Mouse (Mus musculus) layer of hippocampus, adult 18-20 months (tissue): ENCODE measurements around the gene Exoc7. TPM values are rescaled to one million over a fixed set of nuclear protein-coding genes. Genes with fewer than 3 reads are reported as not detected.

ENCODE experiments used
- DNase-seq, 2 experiments: peaks; one replicate each; pipeline ENCODE4 v3.0.0; 2022; ENCODE audit warnings: low spot score in 2 of 2
- total RNA-seq, 2 experiments: library from RNA; stranded (reverse); gene quantifications; 2 replicates each; pipeline ENCODE4 v1.2.3; 2021

Exoc7 gene
- total RNA-seq, 2 experiments from 2014 or later, result 69.4 to 85.5 TPM

- peak; percentile 64 to 85 for DNase-seq
Observed at GRCm38 (mm10) chr11:116318719-116319659, 12.0 kb upstream of the Exoc7 start.

DNA sequence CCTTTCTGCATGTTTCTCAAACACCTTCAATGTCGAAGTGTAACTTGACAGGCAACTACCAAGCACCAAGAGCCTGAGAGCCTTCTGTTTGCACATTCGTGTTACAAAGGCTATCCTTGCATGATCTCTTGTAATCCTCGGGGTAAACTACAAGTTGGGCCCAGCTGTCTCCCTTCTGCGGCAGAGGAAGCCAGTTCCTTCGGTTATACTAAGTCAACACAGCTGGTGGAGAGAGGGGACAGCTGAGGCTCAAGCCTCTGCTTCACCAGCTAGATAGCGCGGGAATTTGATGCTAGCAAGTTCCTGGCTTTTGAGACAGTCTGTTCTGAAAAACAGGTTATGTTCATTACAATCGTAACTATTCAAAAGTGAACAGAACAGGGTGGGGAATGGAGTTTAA is 5.3 kb upstream of the Exoc7 start:
- DNase-seq, result no peak

GRCm38 (mm10) chr11:116311169-116311568 is 4.1 kb upstream of the Exoc7 start:
- DNase-seq, result no peak

- DNase-seq, result no peak
Observed at GRCm38 (mm10) chr11:116309601-116310000, 2.6 kb upstream of the Exoc7 start.

DNA sequence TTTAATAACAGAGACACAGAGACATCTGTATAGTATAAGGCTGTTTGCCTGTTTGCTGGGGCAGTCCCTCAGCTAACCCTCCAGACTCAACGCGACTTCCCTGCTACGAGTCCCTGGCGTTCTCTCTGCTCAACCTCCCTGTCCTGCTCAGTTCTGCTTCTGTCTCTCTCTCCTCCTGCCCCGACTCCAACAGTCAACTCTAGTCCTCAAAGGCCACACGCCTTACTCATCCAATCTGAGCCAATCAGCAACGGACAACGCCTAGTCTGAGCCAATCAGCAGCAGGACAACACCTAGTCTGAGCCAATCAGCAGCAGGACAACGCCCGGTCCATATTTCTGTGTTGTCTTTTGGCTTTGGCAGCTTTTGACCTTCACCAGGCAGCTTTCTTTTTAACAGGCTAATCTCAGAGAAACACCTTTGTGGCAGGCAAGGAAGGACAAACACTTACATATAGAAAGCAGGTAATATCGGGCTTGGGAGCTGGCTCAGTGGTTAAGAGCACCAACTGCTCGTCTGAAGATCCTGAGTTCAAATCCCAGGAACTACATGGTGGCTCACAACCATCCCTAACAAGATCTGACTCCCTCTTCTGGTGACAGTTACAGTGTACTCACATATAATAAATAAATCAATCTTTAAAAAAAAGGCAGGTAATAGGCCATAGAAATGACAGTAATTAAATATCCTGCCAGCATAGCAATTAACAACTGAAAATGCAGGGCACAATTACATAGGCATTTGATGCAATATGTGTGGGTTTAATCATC is 914 bp upstream of the Exoc7 start:
- DNase-seq, result no peak

DNA sequence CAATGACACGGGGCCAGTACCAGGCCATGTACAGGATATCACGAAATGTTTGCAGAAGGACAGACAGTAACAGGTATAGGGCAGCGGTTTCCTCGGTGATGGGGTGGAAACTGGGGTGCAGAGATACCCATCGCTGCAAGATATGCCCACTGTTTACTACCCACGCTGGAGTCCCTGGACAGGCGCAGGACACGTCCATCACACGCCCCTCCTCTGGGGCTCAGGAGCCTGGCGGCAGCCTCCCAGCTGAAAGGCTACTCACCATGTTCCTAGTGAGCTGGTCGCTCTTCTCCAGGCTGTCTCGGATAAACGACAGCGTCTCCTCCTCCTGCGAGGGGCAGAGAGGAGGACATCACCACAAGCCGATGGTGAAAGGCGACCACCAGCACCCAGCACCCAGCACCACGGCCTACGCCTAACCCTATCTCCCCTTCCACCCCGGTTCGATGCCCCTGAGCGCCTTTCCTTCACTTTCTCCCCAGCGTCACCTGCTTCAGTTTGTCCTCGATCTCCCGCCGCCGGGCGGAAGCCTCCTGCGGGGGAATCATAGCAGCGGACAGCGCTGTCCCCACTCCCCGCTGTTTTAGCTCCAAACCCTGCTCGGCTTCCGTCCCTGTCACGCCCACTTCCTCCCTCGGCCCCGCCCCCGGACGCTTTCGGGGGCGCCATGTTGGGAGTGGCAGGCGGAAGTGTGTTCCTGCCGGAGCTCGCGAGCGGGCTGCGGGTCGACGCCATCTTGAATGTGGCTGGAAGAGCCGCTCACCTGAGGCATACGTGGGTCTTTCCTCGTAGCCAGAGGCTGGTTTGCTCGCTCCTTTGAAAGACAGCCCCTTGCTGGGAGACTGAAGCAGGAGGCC is 679 bp downstream of the Exoc7 start:
- DNase-seq, result peak; percentile 86 to 91

- no peak for DNase-seq
Observed at GRCm38 (mm10) chr11:116305423-116305822, 1.6 kb downstream of the Exoc7 start.

- no peak for DNase-seq
Observed at GRCm38 (mm10) chr11:116298621-116299020, 8.4 kb downstream of the Exoc7 start.

DNA sequence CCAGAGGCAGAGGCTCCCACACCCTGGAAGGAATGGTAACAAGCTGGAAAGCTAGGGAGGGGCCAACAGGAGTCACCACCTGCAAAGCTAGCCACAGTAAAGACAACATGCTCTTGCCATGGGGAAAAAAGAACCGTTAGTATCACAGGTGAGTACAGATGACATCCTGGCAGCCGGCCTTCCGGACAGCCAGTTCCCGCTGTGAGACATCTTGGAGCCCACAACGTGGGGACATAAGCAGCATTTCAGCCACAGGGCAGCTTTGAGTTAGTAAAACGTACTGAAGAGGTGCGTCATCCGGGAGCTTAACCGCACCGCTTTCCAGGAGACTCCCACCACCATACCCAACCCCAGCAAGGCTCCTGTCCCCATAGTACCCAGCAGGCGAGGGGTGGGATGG is 8.8 kb downstream of the Exoc7 start:
- no peak for DNase-seq

DNA sequence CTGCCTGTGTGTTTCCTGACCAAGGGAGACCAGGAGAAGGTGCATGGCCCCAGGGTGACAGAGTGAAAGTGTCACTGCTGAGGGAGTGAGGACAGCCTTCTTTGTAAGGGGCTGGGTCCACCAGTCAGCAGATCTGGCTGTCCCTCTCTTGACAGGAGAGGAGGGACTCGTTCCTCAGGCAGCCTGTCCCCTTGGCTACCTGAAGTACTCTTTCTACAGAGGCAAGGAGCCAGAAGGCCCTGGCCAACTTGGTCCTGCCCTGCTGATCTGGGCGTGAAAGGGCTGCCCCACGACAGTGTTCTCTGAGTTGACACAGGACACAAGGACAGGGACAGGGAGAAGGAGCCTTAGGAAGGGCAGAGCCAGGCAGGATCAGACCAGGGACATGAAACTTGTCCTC is 10.0 kb downstream of the Exoc7 start:
- DNase-seq, result no peak

GRCm38 (mm10) chr11:116296191-116296734 is 10.8 kb downstream of the Exoc7 start:
- no peak for DNase-seq

GRCm38 (mm10) chr11:116294319-116294718 is 12.7 kb downstream of the Exoc7 start:
- DNase-seq, result peak in 1 of 2 experiments; percentile 47

- DNase-seq, result no peak
Observed at GRCm38 (mm10) chr11:116293538-116294137, 13.4 kb downstream of the Exoc7 start.

- no peak for DNase-seq
Observed at GRCm38 (mm10) chr11:116292401-116292800, 14.6 kb downstream of the Exoc7 start.

DNA sequence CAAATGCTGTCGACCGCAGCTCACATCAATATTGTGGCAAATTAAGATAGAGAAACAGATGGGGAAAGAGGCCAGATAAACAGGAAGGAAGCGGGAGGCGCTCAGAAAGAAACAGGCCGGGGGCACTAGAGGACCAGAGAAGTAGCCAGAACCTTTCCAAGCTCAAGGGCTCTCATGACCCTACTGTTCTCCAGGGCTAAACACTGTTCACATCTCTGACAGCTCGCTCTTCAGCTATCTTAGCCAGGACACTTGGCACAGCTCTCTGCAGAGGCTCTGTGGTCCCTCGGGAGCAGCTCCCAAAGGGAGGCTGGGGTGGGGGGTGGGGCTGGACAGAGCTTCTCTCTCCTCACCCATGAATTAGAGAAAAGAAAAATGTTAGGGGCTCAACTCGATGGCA is 16.5 kb downstream of the Exoc7 start:
- no peak for DNase-seq

GRCm38 (mm10) chr11:116287351-116287750 is 19.7 kb downstream of the Exoc7 start:
- no peak for DNase-seq

DNA sequence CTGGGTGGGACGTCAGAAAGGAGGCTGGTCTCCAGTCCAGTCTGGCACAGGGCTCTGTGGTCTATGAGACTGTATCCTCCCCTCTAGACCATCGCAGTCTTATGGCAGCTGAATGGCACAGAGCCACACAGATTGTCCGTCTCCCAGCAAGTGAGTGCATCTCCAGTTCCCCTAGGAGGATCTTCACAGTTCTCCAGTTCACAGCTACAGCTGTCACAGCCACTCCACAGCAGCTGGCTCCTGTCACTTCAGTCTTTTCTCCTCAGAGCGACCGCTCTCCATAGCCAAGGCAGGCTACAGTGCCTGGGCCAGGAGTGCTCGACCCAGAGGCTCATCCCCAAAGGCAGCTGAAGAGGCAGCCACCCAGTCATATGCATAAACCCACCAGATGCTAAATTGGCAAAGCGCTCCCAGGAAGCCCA is 21.3 kb downstream of the Exoc7 start:
- no peak for DNase-seq

DNA sequence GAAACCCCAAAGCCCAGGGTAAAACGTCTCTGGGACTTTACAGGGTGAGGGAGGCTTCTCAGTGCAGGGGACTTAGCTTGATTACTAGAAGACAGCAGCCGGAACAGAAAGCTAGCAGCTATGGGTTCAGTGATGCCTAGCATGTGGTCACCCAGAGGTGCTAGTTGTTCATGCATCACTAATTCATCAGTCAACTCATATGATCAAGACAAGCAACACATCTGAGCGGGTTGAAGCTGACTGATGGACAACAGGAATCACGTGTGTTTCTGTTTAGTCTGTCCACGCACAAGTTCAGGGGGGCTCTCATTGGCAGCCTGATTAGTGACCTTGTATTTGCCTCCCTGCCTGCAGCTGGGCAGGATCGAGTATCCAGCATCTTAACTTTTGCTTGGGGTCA is 23.1 kb downstream of the Exoc7 start:
- DNase-seq, result no peak

DNA sequence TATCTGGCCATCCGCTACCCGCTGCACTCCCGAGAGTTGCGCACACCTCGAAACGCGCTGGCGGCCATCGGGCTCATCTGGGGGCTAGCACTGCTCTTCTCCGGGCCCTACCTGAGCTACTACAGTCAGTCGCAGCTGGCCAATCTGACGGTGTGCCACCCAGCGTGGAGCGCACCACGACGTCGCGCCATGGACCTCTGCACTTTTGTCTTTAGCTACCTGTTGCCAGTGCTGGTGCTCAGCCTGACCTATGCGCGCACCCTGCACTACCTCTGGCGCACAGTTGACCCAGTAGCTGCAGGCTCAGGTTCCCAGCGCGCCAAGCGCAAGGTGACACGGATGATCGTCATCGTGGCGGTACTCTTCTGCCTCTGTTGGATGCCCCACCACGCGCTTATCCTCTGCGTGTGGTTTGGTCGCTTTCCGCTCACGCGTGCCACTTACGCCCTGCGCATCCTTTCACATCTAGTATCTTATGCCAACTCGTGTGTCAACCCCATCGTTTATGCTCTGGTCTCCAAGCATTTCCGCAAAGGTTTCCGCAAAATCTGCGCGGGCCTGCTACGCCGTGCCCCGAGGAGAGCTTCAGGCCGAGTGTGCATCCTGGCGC is 24.0 kb downstream of the Exoc7 start:
- DNase-seq, result no peak

- DNase-seq, result no peak
Observed at GRCm38 (mm10) chr11:116282089-116282488, 24.9 kb downstream of the Exoc7 start.
